Mouse (Mus musculus) MEL (cell line): ENCODE measurements around the gene Ifi211. TPM values are rescaled to one million over a fixed set of nuclear protein-coding genes. Genes with fewer than 3 reads are reported as not detected.
"Not testable (repeated sequence)": the region's sequence is repeated elsewhere in the genome, so short reads cannot be mapped to it uniquely, and the experiment has no call there.

Source experiments
- DNase-seq: peaks from one replicate; pipeline ENCODE4 v3.0.0; 2011; ENCODE audit warnings: low read depth, low spot score
- H3K27ac ChIP-seq: 2 replicates; pipeline ENCODE4 v1.5.1; 2012; ENCODE audit warnings: low read depth, mild to moderate bottlenecking, control low read depth, low read length, moderate library complexity; ENCODE audit not compliant: control insufficient read depth
- H3K27me3 ChIP-seq, 2 experiments: fragments of 150-350 bp in 1 of 2; sonication (generic) in 1 of 2; 2 replicates each; pipeline ENCODE4 v1.6.1; 2012; ENCODE audit warnings: low read length in 2 of 2, mild to moderate bottlenecking in 2 of 2, improper control_type of control experiment in 1 of 2, moderate library complexity in 1 of 2; ENCODE audit not compliant: insufficient read depth in 2 of 2, control insufficient read depth in 1 of 2
- H3K36me3 ChIP-seq, 2 experiments: 2 replicates each; pipeline ENCODE4 v1.6.1; 2012 to 2014; ENCODE audit warnings: low read length in 2 of 2, improper control_type of control experiment in 1 of 2, inconsistent platforms in 1 of 2, mild to moderate bottlenecking in 1 of 2; ENCODE audit not compliant: insufficient read depth in 2 of 2, control insufficient read depth in 1 of 2
- H3K4me1 ChIP-seq, 2 experiments: fragments of 150-350 bp in 1 of 2; sonication (generic) in 1 of 2; 2 replicates each; pipeline ENCODE4 v1.6.1; 2012; ENCODE audit warnings: low read length in 2 of 2, improper control_type of control experiment in 1 of 2, mild to moderate bottlenecking in 1 of 2; ENCODE audit not compliant: insufficient read depth in 2 of 2, control insufficient read depth in 1 of 2
- H3K4me3 ChIP-seq, 2 experiments: fragments of 150-350 bp in 1 of 2; sonication (generic) in 1 of 2; 2 replicates each; pipeline ENCODE4 v1.5.1; 2012; ENCODE audit warnings: low read depth in 2 of 2, low read length in 2 of 2, mild to moderate bottlenecking in 2 of 2, moderate library complexity in 2 of 2, control low read depth in 1 of 2, improper control_type of control experiment in 1 of 2; ENCODE audit not compliant: control insufficient read depth in 1 of 2, insufficient read depth in 1 of 2
- H3K79me2 ChIP-seq: 2 replicates; pipeline ENCODE4 v1.6.1; 2012; ENCODE audit warnings: mild to moderate bottlenecking, low read length, moderate library complexity; ENCODE audit not compliant: control insufficient read depth, poor library complexity, insufficient read depth
- H3K9ac ChIP-seq: 2 replicates; pipeline ENCODE4 v1.6.1; 2012; ENCODE audit warnings: low read depth, mild to moderate bottlenecking, control low read depth, low read length, moderate library complexity; ENCODE audit not compliant: control insufficient read depth, poor library complexity, severe bottlenecking
- H3K9me3 ChIP-seq: fragments of 150-350 bp; sonication (generic); replicated peaks from 2 replicates; pipeline ENCODE4 v1.6.1; 2012; ENCODE audit warnings: mild to moderate bottlenecking, low read length, improper control_type of control experiment, moderate library complexity; ENCODE audit not compliant: insufficient read depth
- BHLHE40 ChIP-seq: IDR thresholded peaks from 2 replicates; pipeline ENCODE4 v1.6.1; 2012; ENCODE audit warnings: low read depth, mild to moderate bottlenecking, inconsistent platforms, low read length, improper control_type of control experiment, borderline replicate concordance
- CHD2 ChIP-seq: IDR thresholded peaks from 2 replicates; pipeline ENCODE4 v1.6.1; 2011; ENCODE audit warnings: low read length, improper control_type of control experiment
- E2F4 ChIP-seq: IDR thresholded peaks from 2 replicates; pipeline ENCODE4 v1.6.1; 2011; ENCODE audit warnings: low read depth, low read length, improper control_type of control experiment, borderline replicate concordance
- EP300 ChIP-seq, 2 experiments: IDR thresholded peaks; 2 replicates each; pipeline ENCODE4 v1.6.1; 2011; ENCODE audit warnings: improper control_type of control experiment in 2 of 2, low read length in 2 of 2, low read depth in 1 of 2, mild to moderate bottlenecking in 1 of 2
- ETS1 ChIP-seq: IDR thresholded peaks from 2 replicates; pipeline ENCODE4 v1.6.1; 2012; ENCODE audit warnings: low read depth, mild to moderate bottlenecking, inconsistent platforms, low read length, improper control_type of control experiment, moderate library complexity
- GABPA ChIP-seq: IDR thresholded peaks from 2 replicates; pipeline ENCODE4 v1.6.1; 2012; ENCODE audit warnings: low read depth, mild to moderate bottlenecking, inconsistent platforms, low read length, improper control_type of control experiment, moderate library complexity
- GATA1 ChIP-seq: IDR thresholded peaks from 2 replicates; pipeline ENCODE4 v1.6.1; 2011; ENCODE audit warnings: low read depth, low read length, improper control_type of control experiment
- MAZ ChIP-seq: IDR thresholded peaks from 2 replicates; pipeline ENCODE4 v1.6.1; 2012; ENCODE audit warnings: low read depth, mild to moderate bottlenecking, inconsistent platforms, low read length, improper control_type of control experiment
- POLR2A ChIP-seq, 2 experiments: IDR thresholded peaks; 2 replicates each; pipeline ENCODE4 v1.6.1; 2011 to 2012; ENCODE audit warnings: low read length in 2 of 2, mild to moderate bottlenecking in 2 of 2, control low read depth in 1 of 2, improper control_type of control experiment in 1 of 2, low read depth in 1 of 2, moderate library complexity in 1 of 2; ENCODE audit not compliant: control insufficient read depth in 1 of 2, insufficient read depth in 1 of 2, poor library complexity in 1 of 2
- POLR2AphosphoS2 ChIP-seq: IDR thresholded peaks from 2 replicates; pipeline ENCODE4 v1.6.1; 2011; ENCODE audit warnings: low read length, improper control_type of control experiment
- RAD21 ChIP-seq: IDR thresholded peaks from 2 replicates; pipeline ENCODE4 v1.6.1; 2011; ENCODE audit warnings: mild to moderate bottlenecking, low read depth, low read length, improper control_type of control experiment
- TAL1 ChIP-seq: IDR thresholded peaks from 2 replicates; pipeline ENCODE4 v1.6.1; 2012; ENCODE audit warnings: mild to moderate bottlenecking, inconsistent platforms, low read length, moderate library complexity, mixed read lengths
- TBP ChIP-seq: IDR thresholded peaks from 2 replicates; pipeline ENCODE4 v1.8.0; 2011; ENCODE audit warnings: low read depth, low read length, improper control_type of control experiment
- USF2 ChIP-seq, 2 experiments: IDR thresholded peaks; 2 replicates each; pipeline ENCODE4 v1.6.1; 2011 to 2012; ENCODE audit warnings: improper control_type of control experiment in 2 of 2, low read length in 2 of 2, borderline replicate concordance in 1 of 2, inconsistent platforms in 1 of 2, low read depth in 1 of 2, mild to moderate bottlenecking in 1 of 2; ENCODE audit not compliant: insufficient read depth in 1 of 2
- polyA plus RNA-seq, 2 experiments: library from polyadenylated mRNA; stranded (reverse) in 1 of 2; unstranded in 1 of 2; fragments of >175 nt in 1 of 2; fragments of >200 nt in 1 of 2; gene quantifications; 2 replicates each; pipeline versions ENCODE4 v1.2.1 to v1.2.4; 2012; ENCODE audit warnings: low replicate concordance in 2 of 2, low read depth in 1 of 2; ENCODE audit not compliant: insufficient read length in 2 of 2, insufficient read depth in 1 of 2, missing spikeins in 1 of 2
- total RNA-seq: library from RNA; depleted of rRNA; stranded (reverse); fragments of 300-350 nt; gene quantifications from 2 replicates; pipeline ENCODE4 v1.2.3, GENCODE M21; 2012

Ifi211 gene
- total and polyA plus RNA-seq, 3 experiments = not detected

GRCm38 (mm10) chr1:173955071-173955796 is 42.4 kb upstream of the Ifi211 start:
- no peaks in the 10 kb centered on the region for H3K36me3 ChIP-seq
- TF ChIP-seq MAZ = no peak
- TF ChIP-seq RAD21 = no peak
- TF ChIP-seq CHD2 = no peak
- TF ChIP-seq EP300 (IDR thresholded peaks at IDR 0.05; ENCODE audit: low read depth in 1 of 2, low read length in 2 of 2) = no peak
- no peak for TF ChIP-seq POLR2A (IDR thresholded peaks at IDR 0.05; ENCODE audit: control insufficient read depth in 1 of 2, insufficient read depth in 1 of 2, low read depth in 1 of 2, low read length in 2 of 2, poor library complexity in 1 of 2)
- TF ChIP-seq GATA1 = no peak
- DNase-seq = no peak
- H3K4me3 ChIP-seq = no peak overlapping the region
- H3K27me3 ChIP-seq = no peaks in the 10 kb centered on the region
- H3K4me1 ChIP-seq = no peaks in the 10 kb centered on the region
- no peak overlapping the region for H3K27ac ChIP-seq
- H3K9me3 ChIP-seq = no peaks in the 10 kb centered on the region
- H3K9ac ChIP-seq = no peak overlapping the region
- no peaks in the 10 kb centered on the region for H3K79me2 ChIP-seq

GRCm38 (mm10) chr1:173953563-173953962 is 40.7 kb upstream of the Ifi211 start:
- Histone ChIP-seq H3K27me3 (no peaks in the 10 kb centered on the region), H3K36me3 (no peaks in the 10 kb centered on the region), H3K4me1 (no peaks in the 10 kb centered on the region), H3K9me3 (no peaks in the 10 kb centered on the region), H3K9ac (no peak overlapping the region), H3K79me2 (no peaks in the 10 kb centered on the region), H3K27ac (no peak overlapping the region), H3K4me3 (no peak overlapping the region)
- no peak for DNase-seq
- TF ChIP-seq TAL1 = no peak
- TF ChIP-seq ETS1 = no peak
- TF ChIP-seq CHD2 = no peak
- no peak for TF ChIP-seq TBP
- no peak for TF ChIP-seq MAZ
- TF ChIP-seq POLR2AphosphoS2 = no peak
- no peak for TF ChIP-seq BHLHE40
- TF ChIP-seq USF2 (IDR thresholded peaks at IDR 0.05; ENCODE audit: borderline replicate concordance in 1 of 2, insufficient read depth in 1 of 2, low read depth in 1 of 2, low read length in 2 of 2) = no peak
- TF ChIP-seq E2F4 = no peak
- no peak for TF ChIP-seq GABPA

GRCm38 (mm10) chr1:173949044-173949443 is 36.2 kb upstream of the Ifi211 start:
- DNase-seq = peak; percentile 58
- H3K4me3 ChIP-seq, H3K79me2 ChIP-seq, H3K27ac ChIP-seq, H3K4me1 ChIP-seq, H3K9ac ChIP-seq, H3K9me3 ChIP-seq, H3K27me3 ChIP-seq, H3K36me3 ChIP-seq: not testable (repeated sequence)
- TF ChIP-seq EP300 (IDR thresholded peaks at IDR 0.05; ENCODE audit: low read depth in 1 of 2, low read length in 2 of 2) (peak; percentile 60 to 70; a peak in 3 of 4 replicates), GATA1 (0 out of 2 replicates have a peak, but pooled peaks have one; percentile 25), TAL1 (0 out of 2 replicates have a peak, but pooled peaks have one; percentile 6)

GRCm38 (mm10) chr1:173942780-173943066 is 29.9 kb upstream of the Ifi211 start:
- H3K27me3 ChIP-seq, DNase-seq, H3K27ac ChIP-seq, H3K79me2 ChIP-seq, H3K4me1 ChIP-seq, H3K9ac ChIP-seq, H3K36me3 ChIP-seq, H3K9me3 ChIP-seq, H3K4me3 ChIP-seq: not testable (repeated sequence)
